Mouse (Mus musculus): ENCODE measurements around the gene Odf2.
"Not testable (repeated sequence)": the region's sequence is repeated elsewhere in the genome, so short reads cannot be mapped to it uniquely, and the experiment has no call there.

Gene Odf2

GRCm38 (mm10) chr2:29869646-29870451 is 19.2 kb upstream of the Odf2 start:
- DNase-seq (ENCODE audit: low read depth), result peak; percentile 71

- DNase-seq (ENCODE audit: low read depth), result no peak
Observed at GRCm38 (mm10) chr2:29872581-29873295, 16.3 kb upstream of the Odf2 start.

- DNase-seq (ENCODE audit: low read depth), result no peak
Observed at GRCm38 (mm10) chr2:29873801-29874200, 15.2 kb upstream of the Odf2 start.

GRCm38 (mm10) chr2:29878061-29878460 is 11.0 kb upstream of the Odf2 start:
- DNase-seq (ENCODE audit: low read depth), result no peak

- DNase-seq (ENCODE audit: low read depth), result no peak
Observed at GRCm38 (mm10) chr2:29879191-29879590, 9.8 kb upstream of the Odf2 start.

- no peak for DNase-seq (ENCODE audit: low read depth)
Observed at GRCm38 (mm10) chr2:29879964-29880830, 8.8 kb upstream of the Odf2 start.

- not testable (repeated sequence) for DNase-seq (ENCODE audit: low read depth)
Observed at GRCm38 (mm10) chr2:29886659-29887292, 2.2 kb upstream of the Odf2 start.

- DNase-seq (ENCODE audit: low read depth), result peak; percentile 84
Observed at GRCm38 (mm10) chr2:29889991-29890833, 1.2 kb downstream of the Odf2 start.

GRCm38 (mm10) chr2:29891773-29892172 is 2.8 kb downstream of the Odf2 start:
- DNase-seq (ENCODE audit: low read depth), result no peak

GRCm38 (mm10) chr2:29896071-29896470 is 7.0 kb downstream of the Odf2 start:
- no peak for DNase-seq (ENCODE audit: low read depth)

- no peak for DNase-seq (ENCODE audit: low read depth)
Observed at GRCm38 (mm10) chr2:29897366-29897765, 8.3 kb downstream of the Odf2 start.

- no peak for DNase-seq (ENCODE audit: low read depth)
Observed at GRCm38 (mm10) chr2:29898081-29898480, 9.1 kb downstream of the Odf2 start.

- no peak for DNase-seq (ENCODE audit: low read depth)
Observed at GRCm38 (mm10) chr2:29902194-29902593, 13.2 kb downstream of the Odf2 start.

GRCm38 (mm10) chr2:29908171-29908570 is 19.1 kb downstream of the Odf2 start:
- not testable (repeated sequence) for DNase-seq (ENCODE audit: low read depth)

- peak; percentile 52 for DNase-seq (ENCODE audit: low read depth)
Observed at GRCm38 (mm10) chr2:29910042-29910441, 21.0 kb downstream of the Odf2 start.

GRCm38 (mm10) chr2:29917621-29918020 is 28.6 kb downstream of the Odf2 start:
- DNase-seq (ENCODE audit: low read depth), result no peak

- DNase-seq (ENCODE audit: low read depth), result no peak
Observed at GRCm38 (mm10) chr2:29922011-29922410, 33.0 kb downstream of the Odf2 start.

GRCm38 (mm10) chr2:29926542-29926941 is 37.5 kb downstream of the Odf2 start:
- no peak for DNase-seq (ENCODE audit: low read depth)

GRCm38 (mm10) chr2:29930506-29930905 is 41.5 kb downstream of the Odf2 start:
- DNase-seq (ENCODE audit: low read depth), result no peak

GRCm38 (mm10) chr2:29931194-29931593 is 42.2 kb downstream of the Odf2 start:
- DNase-seq (ENCODE audit: low read depth), result no peak
